Comparison of ENCODE assay signal across 8 mouse cellular contexts in genomic region chr2:34903652-34904405, GRCm38 (mm10). TPM values are rescaled to one million over a fixed set of nuclear protein-coding genes. Genes with fewer than 3 reads are reported as not detected.
DNase-seq lines count a peak whose midpoint lies in the region; ATAC-seq lines count a peak whose summit lies in the region.
"Had no signal": no experiment of that assay in that cellular context is flagged by ENCODE, and none has a peak within 500 bp of the region (broad histone marks: within the 10 kb centered on the region; RNA-seq: fewer than 3 reads in every experiment).

No protein-coding gene starts in this region.

- peaks cover 13 to 14% of the 10 kb centered on the region in 2 experiments for H3K4me1 ChIP-seq in heart, embryonic 14.5 days (ENCODE audit: control insufficient read depth in 2 of 2, insufficient read depth in 2 of 2, low read length in 2 of 2)
- peaks cover 7% of the 10 kb centered on the region for H3K4me1 ChIP-seq in brown adipose tissue, adult 24 weeks (ENCODE audit: control insufficient read depth, insufficient read depth, insufficient read length, low read length)
- peaks cover 25% of the 10 kb centered on the region for H3K4me1 ChIP-seq in heart, embryonic 15.5 days (replicated peaks)
- H3K4me1 ChIP-seq in midbrain, embryonic 13.5 days (replicated peaks): peaks cover 14% of the 10 kb centered on the region

- H3K9me3 ChIP-seq in heart, embryonic 14.5 days (ENCODE audit: control insufficient read depth, low read length): no peaks in the 10 kb centered on the region
- H3K9me3 ChIP-seq in heart, embryonic 15.5 days (replicated peaks): no peaks in the 10 kb centered on the region
- H3K9me3 ChIP-seq in midbrain, embryonic 13.5 days: no peaks in the 10 kb centered on the region

- no peaks in the 10 kb centered on the region for H3K27me3 ChIP-seq in heart, embryonic 14.5 days (ENCODE audit: control insufficient read depth, insufficient read depth, low read length)
- no peaks in the 10 kb centered on the region for H3K27me3 ChIP-seq in heart, embryonic 15.5 days
- 0 out of 2 replicates have a peak, but pooled peaks cover 3% of the 10 kb centered on the region for H3K27me3 ChIP-seq in midbrain, embryonic 13.5 days

- no peaks in the 10 kb centered on the region for H3K36me3 ChIP-seq in heart, embryonic 14.5 days (ENCODE audit: control insufficient read depth, insufficient read depth, low read length)
- 0 out of 2 replicates have a peak, but pooled peaks cover 5% of the 10 kb centered on the region for H3K36me3 ChIP-seq in heart, embryonic 15.5 days
- H3K36me3 ChIP-seq in midbrain, embryonic 13.5 days: no peaks in the 10 kb centered on the region

- DNase-seq in heart, postnatal 4 days: no peak
- no peak for DNase-seq in urinary bladder, postnatal 10 days (ENCODE audit: low spot score)
- DNase-seq: lung, adult 2 months had no signal

- no peak overlapping the region for H3K9ac ChIP-seq in heart, embryonic 14.5 days (ENCODE audit: low read length)
- no peak overlapping the region for H3K9ac ChIP-seq in heart, embryonic 15.5 days
- peak overlapping the region; percentile 58; the same call in 1 of the 2 replicates for H3K9ac ChIP-seq in midbrain, embryonic 13.5 days (replicated peaks)

- H3K4me2 ChIP-seq in heart, embryonic 14.5 days (ENCODE audit: low read length): peak overlapping the region; percentile 75; the same call in 1 of the 2 replicates
- no peak overlapping the region for H3K4me2 ChIP-seq in heart, embryonic 15.5 days
- H3K4me2 ChIP-seq in midbrain, embryonic 13.5 days (replicated peaks): peak overlapping the region; percentile 62

- H3K4me3 ChIP-seq in heart, embryonic 14.5 days (ENCODE audit: control insufficient read depth in 1 of 2, insufficient read depth in 1 of 2, low read depth in 1 of 2, low read length in 2 of 2): no peak overlapping the region
- H3K4me3 ChIP-seq in brown adipose tissue, adult 24 weeks (ENCODE audit: insufficient read depth, low read depth, low read length): no peak overlapping the region
- no peak overlapping the region for H3K4me3 ChIP-seq in heart, embryonic 15.5 days
- no peak overlapping the region for H3K4me3 ChIP-seq in midbrain, embryonic 13.5 days (replicated peaks)

- ATAC-seq in heart, embryonic 14.5 days (ENCODE audit: insufficient number of reproducible peaks, insufficient read depth, low FRiP score, low read depth): no peak
- ATAC-seq in heart, embryonic 15.5 days (replicated peaks; ENCODE audit: insufficient number of reproducible peaks, insufficient read depth, low FRiP score, low read depth): no peak
- no peak for ATAC-seq in midbrain, embryonic 13.5 days
- ATAC-seq in megakaryocyte progenitor cell, adult 5-6 weeks (replicated peaks; ENCODE audit: poor library complexity): no peak

- WGBS in heart, embryonic 14.5 days: 57% methylated on average over 4 of the region's 4 CpGs
- 59% methylated on average over 4 of the region's 4 CpGs for WGBS in heart, embryonic 15.5 days
- 84% methylated on average over 4 of the region's 4 CpGs for WGBS in midbrain, embryonic 13.5 days

- peak overlapping the region in 1 of 2 experiments; percentile 63; a peak in 1 of 4 replicates for H3K27ac ChIP-seq in heart, embryonic 14.5 days (replicated peaks in 1 of 2; ENCODE audit: control insufficient read depth in 1 of 2, insufficient read depth in 1 of 2, low read depth in 2 of 2, low read length in 2 of 2)
- H3K27ac ChIP-seq in brown adipose tissue, adult 24 weeks (replicated peaks; ENCODE audit: low read depth, low read length): peak overlapping the region; percentile 16; the same call in 1 of the 2 replicates
- peak overlapping the region; percentile 44; the same call in 1 of the 2 replicates for H3K27ac ChIP-seq in heart, embryonic 15.5 days
- no peak overlapping the region for H3K27ac ChIP-seq in midbrain, embryonic 13.5 days

RNA-seq across cellular contexts. Expression of gene Phf19, which starts 10.0 kb away (rescaled TPM):
- polyA plus RNA-seq in heart, embryonic 14.5 days (2014; fragmentation: Nextera tagmentation; extraction: Ambion mirVana): 3.0 and 3.1 TPM in 2 replicates
- 1 to 10 TPM; 6.2 to 6.6 TPM for total RNA-seq in heart, postnatal 4 days (2021)
- polyA plus RNA-seq in brown adipose tissue, adult 24 weeks (2012; ENCODE audit: insufficient read depth, insufficient read length, missing spikeins): 2.3 and 2.4 TPM in 2 replicates
- polyA plus RNA-seq in heart, embryonic 15.5 days (2015; fragmentation: Nextera tagmentation; extraction: Ambion mirVana): 1.9 and 3.3 TPM in 2 replicates
- polyA plus RNA-seq in midbrain, embryonic 13.5 days (2015; fragmentation: Nextera tagmentation; extraction: Ambion mirVana): 1.2 and 2.2 TPM in 2 replicates
- 6.9 and 8.8 TPM in 2 replicates for total RNA-seq in megakaryocyte progenitor cell, adult 5-6 weeks (2015)
- total RNA-seq in megakaryocyte progenitor cell, adult 5-6 weeks (2017): 6.5 and 10.0 TPM in 2 replicates

RNA-seq across cellular contexts. Expression of gene Psmd5, which starts 29.1 kb away (rescaled TPM):
- polyA plus RNA-seq in heart, embryonic 14.5 days (2014; fragmentation: Nextera tagmentation; extraction: Ambion mirVana): 59.2 and 62.2 TPM in 2 replicates
- total RNA-seq in heart, postnatal 4 days (2021): 10 to 100 TPM; 17.1 to 17.7 TPM
- polyA plus RNA-seq in brown adipose tissue, adult 24 weeks (2012; ENCODE audit: insufficient read depth, insufficient read length, missing spikeins): 33.2 and 33.9 TPM in 2 replicates
- polyA plus RNA-seq in heart, embryonic 15.5 days (2015; fragmentation: Nextera tagmentation; extraction: Ambion mirVana): 45.4 and 52.0 TPM in 2 replicates
- 104 and 110 TPM in 2 replicates for polyA plus RNA-seq in midbrain, embryonic 13.5 days (2015; fragmentation: Nextera tagmentation; extraction: Ambion mirVana)
- 81.7 and 88.9 TPM in 2 replicates for total RNA-seq in megakaryocyte progenitor cell, adult 5-6 weeks (2015)
- 27.5 and 33.9 TPM in 2 replicates for total RNA-seq in megakaryocyte progenitor cell, adult 5-6 weeks (2017)

RNA-seq across cellular contexts. Expression of gene Cutal, which starts 29.6 kb away (rescaled TPM):
- 0.20 and 0.24 TPM in 2 replicates for polyA plus RNA-seq in heart, embryonic 14.5 days (2014; fragmentation: Nextera tagmentation; extraction: Ambion mirVana)
- total RNA-seq in heart, postnatal 4 days (2021): under 1 TPM; 0.41 to 0.90 TPM
- polyA plus RNA-seq in brown adipose tissue, adult 24 weeks (2012; ENCODE audit: insufficient read depth, insufficient read length, missing spikeins): not detected in 2 replicates
- polyA plus RNA-seq in heart, embryonic 15.5 days (2015; fragmentation: Nextera tagmentation; extraction: Ambion mirVana): 0.14 and 0.16 TPM in 2 replicates
- polyA plus RNA-seq in midbrain, embryonic 13.5 days (2015; fragmentation: Nextera tagmentation; extraction: Ambion mirVana): 0.28 and 0.39 TPM in 2 replicates
- total RNA-seq in megakaryocyte progenitor cell, adult 5-6 weeks (2015): not detected in 2 replicates
- not detected in 2 replicates for total RNA-seq in megakaryocyte progenitor cell, adult 5-6 weeks (2017)

RNA-seq across cellular contexts. Expression of gene Traf1, which starts 57.7 kb away (rescaled TPM):
- polyA plus RNA-seq in heart, embryonic 14.5 days (2014; fragmentation: Nextera tagmentation; extraction: Ambion mirVana): 1.8 and 2.0 TPM in 2 replicates
- total RNA-seq in heart, postnatal 4 days (2021): 1 to 10 TPM in 1 of 2 experiments, under 1 TPM in 1; 0.41 to 1.7 TPM
- polyA plus RNA-seq in brown adipose tissue, adult 24 weeks (2012; ENCODE audit: insufficient read depth, insufficient read length, missing spikeins): not detected in 2 replicates
- 1.4 and 4.3 TPM in 2 replicates for polyA plus RNA-seq in heart, embryonic 15.5 days (2015; fragmentation: Nextera tagmentation; extraction: Ambion mirVana)
- polyA plus RNA-seq in midbrain, embryonic 13.5 days (2015; fragmentation: Nextera tagmentation; extraction: Ambion mirVana): 0.59 and 0.79 TPM in 2 replicates
- total RNA-seq in megakaryocyte progenitor cell, adult 5-6 weeks (2015): 1.3 and 1.4 TPM in 2 replicates
- 0.61 TPM in 1 of 2 replicates, not detected in the other for total RNA-seq in megakaryocyte progenitor cell, adult 5-6 weeks (2017)
